Mouse (Mus musculus): ENCODE data around the gene Sympk. TPM values are rescaled to one million over a fixed set of nuclear protein-coding genes. Genes with fewer than 3 reads are reported as not detected.
A peak's percentile ranks its signal among the peaks of the same experiment; 100 is the strongest.

Sympk gene
- polyA plus RNA-seq, 1 experiment from 2014 or later, result 34.0 TPM

DNA sequence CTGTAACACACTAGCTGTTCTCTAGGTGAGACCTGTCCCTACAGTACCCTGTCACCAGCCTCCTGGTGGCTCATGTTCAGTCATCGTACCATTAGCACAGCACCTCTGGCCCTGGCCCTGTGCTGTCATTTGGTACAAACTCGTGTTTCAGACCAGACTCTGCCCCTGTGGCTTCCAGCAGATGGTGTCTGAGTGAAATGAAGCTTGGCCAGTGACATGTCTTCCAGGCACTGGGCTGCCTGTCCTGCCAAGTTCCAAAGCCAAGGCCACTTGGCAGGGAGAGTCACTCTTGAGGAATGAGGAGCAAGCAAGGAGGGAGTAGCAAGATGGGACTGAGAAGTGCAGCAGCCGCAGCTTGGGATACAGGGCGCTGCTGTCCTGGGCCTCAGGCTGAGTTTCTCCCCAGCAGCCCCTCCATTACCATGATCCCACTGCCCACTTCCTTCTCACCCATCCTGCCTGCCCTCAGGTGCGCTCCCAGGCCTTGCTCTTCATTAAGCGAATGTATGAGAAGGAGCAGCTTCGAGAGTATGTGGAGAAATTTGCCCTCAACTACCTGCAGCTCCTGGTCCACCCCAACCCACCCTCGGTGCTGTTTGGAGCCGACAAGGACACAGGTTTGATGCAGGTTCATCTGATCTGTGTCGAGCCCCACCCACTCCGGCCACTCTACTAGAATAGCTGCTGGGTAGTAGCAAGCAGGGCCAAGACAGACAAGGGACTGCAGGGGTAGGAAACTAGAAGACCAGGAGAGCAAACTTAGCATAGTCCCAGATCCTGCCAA is 22.3 kb downstream of the Sympk start:
- H3K9ac ChIP-seq (replicated peaks; ENCODE audit: low read length), result no peak overlapping the region
- WGBS, result 92% methylated on average over 11 of the region's 11 CpGs
- ATAC-seq (ENCODE audit: low FRiP score, low TSS enrichment), result no peak

DNA sequence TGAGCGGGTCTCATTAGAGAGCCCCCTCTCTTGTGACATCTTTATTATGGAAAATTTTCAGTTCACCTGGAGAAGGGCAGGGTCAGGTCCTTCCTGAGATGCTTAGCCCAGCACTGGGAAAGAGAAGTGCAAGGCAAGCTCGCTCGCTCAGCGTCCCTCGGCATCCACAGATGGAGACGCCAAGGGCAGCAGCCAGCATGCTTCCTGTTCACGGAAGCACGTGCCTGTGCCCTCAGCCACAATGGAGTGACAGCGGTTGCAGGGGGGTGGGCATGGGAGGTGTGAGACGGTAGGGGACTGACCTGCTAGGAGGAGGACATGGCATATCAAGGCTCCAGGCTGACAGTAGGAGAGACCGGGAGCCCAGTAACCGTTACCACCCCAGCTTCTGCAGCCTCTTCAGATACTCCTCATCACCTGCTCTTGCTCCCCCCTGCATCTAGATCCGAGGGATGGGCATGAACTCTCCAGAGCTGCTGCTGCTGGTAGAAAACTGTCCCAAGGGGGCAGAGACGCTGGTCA is 23.9 kb downstream of the Sympk start:
- ATAC-seq (ENCODE audit: low FRiP score, low TSS enrichment), result no peak
- H3K27me3 ChIP-seq (ENCODE audit: insufficient read depth, low read length), result no peaks in the 10 kb centered on the region
- H3K4me1 ChIP-seq (ENCODE audit: insufficient read depth, low read length), result no peaks in the 10 kb centered on the region
- H3K4me2 ChIP-seq (replicated peaks; ENCODE audit: low read depth, low read length), result no peak overlapping the region
- H3K4me3 ChIP-seq (ENCODE audit: low read length), result no peak overlapping the region
- 90% methylated on average over 14 of the region's 14 CpGs for WGBS
- no peak overlapping the region for H3K27ac ChIP-seq (ENCODE audit: low read length)
- H3K9me3 ChIP-seq (ENCODE audit: low read length), result no peaks in the 10 kb centered on the region
- no peak overlapping the region for H3K9ac ChIP-seq (replicated peaks; ENCODE audit: low read length)
- H3K36me3 ChIP-seq (ENCODE audit: insufficient read depth, low read length), result peaks cover 86% of the 10 kb centered on the region

More for the DNA sequence above, 22.3 kb downstream of the Sympk start:
- Histone ChIP-seq H3K9me3 (ENCODE audit: low read length) (no peaks in the 10 kb centered on the region), H3K27ac (ENCODE audit: low read length) (no peak overlapping the region), H3K4me3 (ENCODE audit: low read length) (no peak overlapping the region), H3K4me1 (ENCODE audit: insufficient read depth, low read length) (no peaks in the 10 kb centered on the region), H3K4me2 (replicated peaks; ENCODE audit: low read depth, low read length) (no peak overlapping the region), H3K36me3 (ENCODE audit: insufficient read depth, low read length) (peaks cover 89% of the 10 kb centered on the region), H3K27me3 (ENCODE audit: insufficient read depth, low read length) (no peaks in the 10 kb centered on the region)

DNA sequence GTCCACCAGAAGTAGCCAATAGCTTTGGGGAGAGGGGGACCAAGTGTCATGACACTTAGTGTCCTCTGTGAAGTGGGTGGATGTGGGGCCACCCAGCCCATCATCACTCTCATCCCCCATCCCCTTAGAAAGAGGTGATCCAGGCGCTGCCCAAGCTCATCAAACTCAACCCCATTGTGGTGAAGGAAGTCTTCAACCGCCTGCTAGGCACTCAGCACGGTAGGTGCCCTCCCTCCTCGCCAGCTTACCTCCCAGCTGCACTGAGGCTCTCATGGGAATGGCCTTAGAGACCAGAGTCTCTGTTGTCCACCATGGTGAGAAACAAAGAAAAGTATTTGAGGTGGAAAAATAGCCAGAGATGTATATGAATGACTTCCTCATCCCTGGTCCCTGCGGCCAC is 25.1 kb downstream of the Sympk start:
- no peak overlapping the region for H3K27ac ChIP-seq (ENCODE audit: low read length)
- no peak overlapping the region for H3K9ac ChIP-seq (replicated peaks; ENCODE audit: low read length)
- WGBS, result 91% methylated on average over 5 of the region's 5 CpGs
- ATAC-seq (ENCODE audit: low FRiP score, low TSS enrichment), result no peak
- H3K9me3 ChIP-seq (ENCODE audit: low read length), result no peaks in the 10 kb centered on the region
- no peak overlapping the region for H3K4me3 ChIP-seq (ENCODE audit: low read length)
- H3K4me2 ChIP-seq (replicated peaks; ENCODE audit: low read depth, low read length), result no peak overlapping the region
- H3K36me3 ChIP-seq (ENCODE audit: insufficient read depth, low read length), result peaks cover 83% of the 10 kb centered on the region
- H3K4me1 ChIP-seq (ENCODE audit: insufficient read depth, low read length), result 0 out of 2 replicates have a peak, but pooled peaks cover 2% of the 10 kb centered on the region
- no peaks in the 10 kb centered on the region for H3K27me3 ChIP-seq (ENCODE audit: insufficient read depth, low read length)

DNA sequence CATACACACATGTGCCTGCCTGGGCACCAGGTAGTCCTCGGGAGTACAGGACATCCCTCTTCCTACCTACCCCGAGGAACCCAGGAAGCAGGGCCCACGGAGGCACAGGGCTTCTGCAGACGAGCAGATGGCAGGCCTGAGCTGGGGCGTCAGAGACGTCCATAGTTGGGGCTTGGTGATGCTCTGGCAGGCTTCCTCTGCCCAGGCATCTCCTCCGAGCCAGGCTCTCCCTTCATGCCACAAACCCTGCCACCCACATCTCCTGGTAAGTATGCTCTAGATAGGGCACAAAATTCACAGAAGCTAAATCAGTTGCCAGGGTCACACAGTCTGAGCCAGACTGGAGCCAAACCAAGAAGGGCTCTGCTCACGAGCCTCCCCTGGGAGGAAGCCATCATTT is 26.0 kb downstream of the Sympk start:
- no peak overlapping the region for H3K4me3 ChIP-seq (ENCODE audit: low read length)
- H3K36me3 ChIP-seq (ENCODE audit: insufficient read depth, low read length), result peaks cover 75% of the 10 kb centered on the region
- no peak overlapping the region for H3K27ac ChIP-seq (ENCODE audit: low read length)
- 0 out of 2 replicates have a peak, but pooled peaks cover 2% of the 10 kb centered on the region for H3K4me1 ChIP-seq (ENCODE audit: insufficient read depth, low read length)
- ATAC-seq (ENCODE audit: low FRiP score, low TSS enrichment), result no peak
- H3K9me3 ChIP-seq (ENCODE audit: low read length), result no peaks in the 10 kb centered on the region
- H3K27me3 ChIP-seq (ENCODE audit: insufficient read depth, low read length), result no peaks in the 10 kb centered on the region
- H3K9ac ChIP-seq (replicated peaks; ENCODE audit: low read length), result no peak overlapping the region
- no peak overlapping the region for H3K4me2 ChIP-seq (replicated peaks; ENCODE audit: low read depth, low read length)
- WGBS, result 83% methylated on average over 8 of the region's 8 CpGs

DNA sequence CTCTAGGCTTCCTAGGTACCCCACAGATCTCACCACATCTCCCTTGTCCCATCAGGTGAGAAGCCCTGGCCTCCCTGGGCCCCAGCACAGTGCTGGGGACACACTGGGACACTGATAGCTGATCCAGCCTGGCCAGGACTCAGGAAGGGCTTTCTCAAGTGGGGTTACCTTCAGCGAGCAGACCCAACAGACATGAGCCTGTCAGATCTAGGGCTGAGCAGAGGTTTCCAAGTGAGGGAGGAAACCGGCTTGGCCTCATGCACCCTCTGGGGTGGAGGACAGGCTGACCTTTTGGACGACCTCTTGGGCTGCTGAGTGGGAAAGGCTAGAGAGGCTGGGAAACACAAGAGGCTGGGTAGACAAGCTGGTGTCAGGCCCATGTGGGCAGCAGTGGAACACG is 27.0 kb downstream of the Sympk start:
- 63% methylated on average over 4 of the region's 4 CpGs for WGBS
- H3K9ac ChIP-seq (replicated peaks; ENCODE audit: low read length), result no peak overlapping the region
- H3K9me3 ChIP-seq (ENCODE audit: low read length), result no peaks in the 10 kb centered on the region
- no peak for ATAC-seq (ENCODE audit: low FRiP score, low TSS enrichment)
- no peak overlapping the region for H3K4me2 ChIP-seq (replicated peaks; ENCODE audit: low read depth, low read length)
- 0 out of 2 replicates have a peak, but pooled peaks cover 2% of the 10 kb centered on the region for H3K4me1 ChIP-seq (ENCODE audit: insufficient read depth, low read length)
- H3K36me3 ChIP-seq (ENCODE audit: insufficient read depth, low read length), result peaks cover 65% of the 10 kb centered on the region
- H3K27me3 ChIP-seq (ENCODE audit: insufficient read depth, low read length), result no peaks in the 10 kb centered on the region
- no peak overlapping the region for H3K27ac ChIP-seq (ENCODE audit: low read length)
- H3K4me3 ChIP-seq (ENCODE audit: low read length), result no peak overlapping the region

DNA sequence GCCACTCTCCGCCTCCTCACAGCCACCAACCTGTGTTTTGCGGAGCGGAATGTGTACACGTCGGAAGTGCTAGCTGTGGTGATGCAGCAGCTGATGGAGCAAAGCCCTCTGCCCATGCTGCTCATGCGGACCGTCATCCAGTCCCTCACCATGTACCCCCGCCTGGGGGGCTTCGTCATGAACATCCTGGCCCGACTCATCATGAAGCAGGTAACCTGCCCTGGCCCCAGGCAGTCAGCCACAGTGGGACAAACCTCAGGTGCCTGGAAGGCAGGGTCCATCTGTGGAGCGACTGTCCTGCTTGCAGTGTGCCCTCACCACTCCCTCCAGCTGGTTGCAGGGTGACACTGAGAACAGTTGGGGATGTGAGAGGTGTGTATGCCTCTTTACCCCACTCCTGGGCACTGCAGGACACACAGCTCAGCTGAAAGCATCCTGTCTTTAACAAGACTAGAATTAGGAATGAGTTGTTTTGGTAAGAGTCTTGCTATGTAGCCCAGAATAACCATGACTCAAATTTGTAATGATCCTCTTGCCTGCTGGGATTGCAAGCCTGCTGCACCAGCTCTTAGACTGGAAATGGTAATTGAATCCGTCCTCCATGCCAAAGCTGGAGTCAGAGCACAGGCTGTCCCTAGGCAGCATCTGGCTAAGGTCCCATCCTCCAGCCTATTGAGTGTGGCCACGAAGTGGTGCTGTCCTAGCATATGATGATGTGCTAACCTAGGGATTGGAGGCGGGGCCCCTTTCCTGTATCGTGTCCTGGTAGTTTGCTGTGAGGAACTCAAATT is 28.4 kb downstream of the Sympk start:
- no peaks in the 10 kb centered on the region for H3K27me3 ChIP-seq (ENCODE audit: insufficient read depth, low read length)
- peaks cover 53% of the 10 kb centered on the region for H3K36me3 ChIP-seq (ENCODE audit: insufficient read depth, low read length)
- no peak overlapping the region for H3K4me3 ChIP-seq (ENCODE audit: low read length)
- H3K4me1 ChIP-seq (ENCODE audit: insufficient read depth, low read length), result 0 out of 2 replicates have a peak, but pooled peaks cover 2% of the 10 kb centered on the region
- H3K9me3 ChIP-seq (ENCODE audit: low read length), result no peaks in the 10 kb centered on the region
- no peak overlapping the region for H3K27ac ChIP-seq (ENCODE audit: low read length)
- no peak overlapping the region for H3K4me2 ChIP-seq (replicated peaks; ENCODE audit: low read depth, low read length)
- no peak overlapping the region for H3K9ac ChIP-seq (replicated peaks; ENCODE audit: low read length)
- no peak for ATAC-seq (ENCODE audit: low FRiP score, low TSS enrichment)
- 88% methylated on average over 15 of the region's 15 CpGs for WGBS

DNA sequence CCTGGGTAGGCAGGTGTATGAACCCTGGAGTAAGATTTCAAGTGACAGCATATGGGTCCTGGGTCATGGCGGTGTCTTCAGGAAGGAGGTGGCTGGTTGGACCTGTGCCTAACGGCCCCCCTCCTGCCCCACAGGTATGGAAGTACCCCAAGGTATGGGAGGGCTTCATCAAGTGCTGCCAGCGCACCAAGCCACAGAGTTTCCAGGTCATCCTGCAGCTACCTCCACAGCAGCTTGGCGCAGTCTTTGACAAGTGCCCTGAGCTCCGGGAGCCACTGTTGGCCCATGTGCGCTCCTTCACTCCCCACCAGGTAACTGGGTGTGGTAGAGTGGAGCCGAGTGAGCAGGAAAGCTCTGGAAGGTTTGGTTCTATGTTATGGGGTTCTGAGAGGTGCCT is 29.0 kb downstream of the Sympk start:
- WGBS, result 90% methylated on average over 7 of the region's 7 CpGs
- H3K4me1 ChIP-seq (ENCODE audit: insufficient read depth, low read length), result 0 out of 2 replicates have a peak, but pooled peaks cover 2% of the 10 kb centered on the region
- peaks cover 47% of the 10 kb centered on the region for H3K36me3 ChIP-seq (ENCODE audit: insufficient read depth, low read length)

DNA sequence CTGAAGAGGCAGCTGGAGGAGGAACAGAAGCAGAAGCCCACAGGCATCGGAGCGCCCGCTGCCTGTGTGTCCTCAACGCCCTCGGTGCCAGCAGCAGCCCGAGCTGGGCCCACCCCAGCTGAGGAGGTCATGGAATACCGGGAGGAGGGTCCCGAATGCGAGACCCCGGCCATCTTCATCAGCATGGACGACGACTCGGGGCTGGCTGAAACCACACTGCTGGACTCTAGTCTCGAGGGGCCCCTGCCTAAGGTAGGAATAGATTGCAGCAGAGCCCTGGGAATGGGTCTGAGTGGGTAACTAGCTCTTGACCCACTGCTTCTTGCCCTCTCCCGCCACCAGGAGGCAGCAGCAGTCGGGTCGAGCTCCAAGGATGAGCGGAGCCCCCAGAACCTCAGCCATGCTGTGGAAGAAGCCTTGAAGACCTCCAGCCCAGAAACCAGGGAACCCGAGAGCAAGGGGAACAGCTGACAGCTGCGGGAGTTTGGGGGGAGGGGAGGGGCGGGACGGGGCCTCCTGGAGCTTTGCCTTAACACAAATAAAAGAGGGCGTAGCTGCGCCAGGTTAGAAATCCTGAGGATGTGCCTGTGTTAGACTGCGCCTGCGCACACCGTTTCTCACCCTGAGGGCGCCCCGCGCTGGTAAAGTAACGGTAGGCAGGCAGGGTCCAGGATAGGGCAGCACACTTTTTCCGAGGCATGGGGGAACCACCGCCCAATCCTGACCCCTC is 30.0 kb downstream of the Sympk start, which contains the start of gene Rsph6a:
Rsph6a (plus strand) TSS at position 644 of the 730 bp plus-strand sequence.
- Histone ChIP-seq H3K4me2 (replicated peaks; ENCODE audit: low read depth, low read length) (peak within 1 kb of the TSS; percentile 42), H3K9ac (replicated peaks; ENCODE audit: low read length) (no peak within 1 kb of the TSS), H3K9me3 (ENCODE audit: low read length) (no peaks in the 10 kb centered on the region), H3K27ac (ENCODE audit: low read length) (no peak within 1 kb of the TSS), H3K36me3 (ENCODE audit: insufficient read depth, low read length) (peaks cover 38% of the 10 kb centered on the region), H3K27me3 (ENCODE audit: insufficient read depth, low read length) (no peaks in the 10 kb centered on the region), H3K4me1 (ENCODE audit: insufficient read depth, low read length) (0 out of 2 replicates have a peak, but pooled peaks cover 2% of the 10 kb centered on the region), H3K4me3 (ENCODE audit: low read length) (peak within 1 kb of the TSS; percentile 17; the same call in 1 of the 2 replicates)
- 25% methylated on average over 33 of the region's 33 CpGs for WGBS
- ATAC-seq (ENCODE audit: low FRiP score, low TSS enrichment), result 0 out of 2 replicates have a peak, but pooled peaks have one; percentile 57

More for the DNA sequence above, 29.0 kb downstream of the Sympk start:
- no peak for ATAC-seq (ENCODE audit: low FRiP score, low TSS enrichment)
- Histone ChIP-seq H3K4me3 (ENCODE audit: low read length) (no peak overlapping the region), H3K9ac (replicated peaks; ENCODE audit: low read length) (no peak overlapping the region), H3K27me3 (ENCODE audit: insufficient read depth, low read length) (no peaks in the 10 kb centered on the region), H3K27ac (ENCODE audit: low read length) (no peak overlapping the region), H3K4me2 (replicated peaks; ENCODE audit: low read depth, low read length) (no peak overlapping the region), H3K9me3 (ENCODE audit: low read length) (no peaks in the 10 kb centered on the region)

DNA sequence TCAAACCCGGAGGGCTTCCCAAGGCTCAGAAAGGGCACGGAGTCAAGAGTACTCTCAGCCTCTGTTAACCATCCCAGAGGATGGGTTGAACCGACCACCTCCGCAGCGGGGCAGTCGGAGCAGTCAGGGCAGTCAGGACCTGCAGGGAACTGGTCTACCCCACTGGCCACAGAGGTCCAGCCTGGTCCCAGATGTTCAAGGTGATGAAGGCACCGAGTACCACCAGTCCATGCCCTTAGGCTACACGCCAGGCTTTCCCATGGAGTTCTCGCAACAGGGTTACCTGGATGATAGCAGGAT is 30.6 kb downstream of the Sympk start:
- no peaks in the 10 kb centered on the region for H3K9me3 ChIP-seq (ENCODE audit: low read length)
- peak overlapping the region; percentile 42 for H3K4me2 ChIP-seq (replicated peaks; ENCODE audit: low read depth, low read length)
- H3K27ac ChIP-seq (ENCODE audit: low read length), result no peak overlapping the region
- no peaks in the 10 kb centered on the region for H3K27me3 ChIP-seq (ENCODE audit: insufficient read depth, low read length)
- 0 out of 2 replicates have a peak, but pooled peaks cover 2% of the 10 kb centered on the region for H3K4me1 ChIP-seq (ENCODE audit: insufficient read depth, low read length)
- no peak overlapping the region for H3K4me3 ChIP-seq (ENCODE audit: low read length)
- H3K36me3 ChIP-seq (ENCODE audit: insufficient read depth, low read length), result peaks cover 33% of the 10 kb centered on the region
- ATAC-seq (ENCODE audit: low FRiP score, low TSS enrichment), result 0 out of 2 replicates have a peak, but pooled peaks have one; percentile 9
- 63% methylated on average over 9 of the region's 9 CpGs for WGBS
- no peak overlapping the region for H3K9ac ChIP-seq (replicated peaks; ENCODE audit: low read length)
